Mouse (Mus musculus): ENCODE data around the gene Gm28048. TPM values are rescaled to one million over a fixed set of nuclear protein-coding genes. Genes with fewer than 3 reads are reported as not detected.

Gene Gm28048
- polyA plus RNA-seq, 1 experiment from 2014 or later = 3.2 TPM

GRCm38 (mm10) chr11:23013580-23014294, 31.8 kb upstream of the Gm28048 start:
- H3K4me1 ChIP-seq (replicated peaks; ENCODE audit: control insufficient read depth, insufficient read depth, low read length) = no peaks in the 10 kb centered on the region
- H3K36me3 ChIP-seq (replicated peaks; ENCODE audit: control insufficient read depth, insufficient read depth) = no peaks in the 10 kb centered on the region
- H3K9ac ChIP-seq = no peak overlapping the region
- H3K4me2 ChIP-seq (replicated peaks) = no peak overlapping the region
- no peak overlapping the region for H3K27ac ChIP-seq
- H3K4me3 ChIP-seq (replicated peaks; ENCODE audit: low read length) = no peak overlapping the region
- DNase-seq (ENCODE audit: low spot score) (no peak), ATAC-seq (ENCODE audit: low FRiP score) (no peak)
- no peaks in the 10 kb centered on the region for H3K9me3 ChIP-seq (ENCODE audit: control insufficient read depth, low read length)
- H3K27me3 ChIP-seq (ENCODE audit: control insufficient read depth, insufficient read depth, low read length) = no peaks in the 10 kb centered on the region
- WGBS = 90% methylated on average over 4 of the region's 4 CpGs

GRCm38 (mm10) chr11:23013096-23013495, 31.2 kb upstream of the Gm28048 start:
- H3K4me3 ChIP-seq (replicated peaks; ENCODE audit: low read length) = no peak overlapping the region
- 74% methylated on average over 1 of the region's 1 CpGs for WGBS

GRCm38 (mm10) chr11:23008824-23009200, 26.9 kb upstream of the Gm28048 start:
- H3K4me1 ChIP-seq (replicated peaks; ENCODE audit: control insufficient read depth, insufficient read depth, low read length) = 0 out of 2 replicates have a peak, but pooled peaks cover 4% of the 10 kb centered on the region
- no peaks in the 10 kb centered on the region for H3K9me3 ChIP-seq (ENCODE audit: control insufficient read depth, low read length)
- DNase-seq (ENCODE audit: low spot score) (no peak), ATAC-seq (ENCODE audit: low FRiP score) (no peak)
- H3K36me3 ChIP-seq (replicated peaks; ENCODE audit: control insufficient read depth, insufficient read depth) = peaks cover 17% of the 10 kb centered on the region
- H3K9ac ChIP-seq = peak overlapping the region; percentile 73
- H3K4me2 ChIP-seq (replicated peaks) = peak overlapping the region; percentile 66
- H3K27me3 ChIP-seq (ENCODE audit: control insufficient read depth, insufficient read depth, low read length) = no peaks in the 10 kb centered on the region
- H3K27ac ChIP-seq = peak overlapping the region; percentile 97; the same call in 1 of the 2 replicates
- 39% methylated on average over 4 of the region's 4 CpGs for WGBS
- peak overlapping the region; percentile 54 for H3K4me3 ChIP-seq (replicated peaks; ENCODE audit: low read length)

More at GRCm38 (mm10) chr11:23013096-23013495, 31.2 kb upstream of the Gm28048 start:
- no peak overlapping the region for H3K9ac ChIP-seq
- no peaks in the 10 kb centered on the region for H3K4me1 ChIP-seq (replicated peaks; ENCODE audit: control insufficient read depth, insufficient read depth, low read length)
- H3K27ac ChIP-seq = no peak overlapping the region
- ATAC-seq (ENCODE audit: low FRiP score) = no peak
- no peaks in the 10 kb centered on the region for H3K9me3 ChIP-seq (ENCODE audit: control insufficient read depth, low read length)
- H3K4me2 ChIP-seq (replicated peaks) = no peak overlapping the region
- no peaks in the 10 kb centered on the region for H3K36me3 ChIP-seq (replicated peaks; ENCODE audit: control insufficient read depth, insufficient read depth)
- H3K27me3 ChIP-seq (ENCODE audit: control insufficient read depth, insufficient read depth, low read length) = no peaks in the 10 kb centered on the region
- no peak for DNase-seq (ENCODE audit: low spot score)

GRCm38 (mm10) chr11:23008181-23008823, 26.4 kb upstream of the Gm28048 start:
- no peaks in the 10 kb centered on the region for H3K9me3 ChIP-seq (ENCODE audit: control insufficient read depth, low read length)
- peaks cover 22% of the 10 kb centered on the region for H3K36me3 ChIP-seq (replicated peaks; ENCODE audit: control insufficient read depth, insufficient read depth)
- ATAC-seq (ENCODE audit: low FRiP score) (peak; percentile 94), DNase-seq (ENCODE audit: low spot score) (peak; percentile 87)
- H3K9ac ChIP-seq = peak overlapping the region; percentile 73
- peak overlapping the region; percentile 97 for H3K27ac ChIP-seq
- H3K4me3 ChIP-seq (replicated peaks; ENCODE audit: low read length) = peak overlapping the region; percentile 54
- peak overlapping the region; percentile 66 for H3K4me2 ChIP-seq (replicated peaks)
- under 1% methylated on average over 40 of the region's 40 CpGs for WGBS
- no peaks in the 10 kb centered on the region for H3K27me3 ChIP-seq (ENCODE audit: control insufficient read depth, insufficient read depth, low read length)
- 0 out of 2 replicates have a peak, but pooled peaks cover 4% of the 10 kb centered on the region for H3K4me1 ChIP-seq (replicated peaks; ENCODE audit: control insufficient read depth, insufficient read depth, low read length)

- 2% methylated on average over 22 of the region's 22 CpGs for WGBS
- no peaks in the 10 kb centered on the region for H3K27me3 ChIP-seq (ENCODE audit: control insufficient read depth, insufficient read depth, low read length)
- peak within 1 kb of the TSS; percentile 66 for H3K4me2 ChIP-seq (replicated peaks)
- 0 out of 2 replicates have a peak, but pooled peaks cover 4% of the 10 kb centered on the region for H3K4me1 ChIP-seq (replicated peaks; ENCODE audit: control insufficient read depth, insufficient read depth, low read length)
- peak; percentile 90 for DNase-seq (ENCODE audit: low spot score)
- H3K4me3 ChIP-seq (replicated peaks; ENCODE audit: low read length) = peak within 1 kb of the TSS; percentile 54
- peaks cover 29% of the 10 kb centered on the region for H3K36me3 ChIP-seq (replicated peaks; ENCODE audit: control insufficient read depth, insufficient read depth)
- no peaks in the 10 kb centered on the region for H3K9me3 ChIP-seq (ENCODE audit: control insufficient read depth, low read length)
- peak within 1 kb of the TSS; percentile 73 for H3K9ac ChIP-seq
- peak within 1 kb of the TSS; percentile 97 for H3K27ac ChIP-seq
- peak; percentile 93 for ATAC-seq (ENCODE audit: low FRiP score)
Observed at GRCm38 (mm10) chr11:23007481-23008180, 25.7 kb upstream of the Gm28048 start, which contains the start of gene Fam161a. Gene Fam161a, plus strand, starts transcription at chr11:23007531.

GRCm38 (mm10) chr11:23007166-23007480, 25.2 kb upstream of the Gm28048 start:
- Histone ChIP-seq H3K27ac (peak overlapping the region; percentile 97), H3K4me3 (replicated peaks; ENCODE audit: low read length) (peak overlapping the region; percentile 54), H3K9ac (peak overlapping the region; percentile 73), H3K9me3 (ENCODE audit: control insufficient read depth, low read length) (no peaks in the 10 kb centered on the region), H3K4me1 (replicated peaks; ENCODE audit: control insufficient read depth, insufficient read depth, low read length) (0 out of 2 replicates have a peak, but pooled peaks cover 4% of the 10 kb centered on the region), H3K4me2 (replicated peaks) (peak overlapping the region; percentile 66), H3K27me3 (ENCODE audit: control insufficient read depth, insufficient read depth, low read length) (no peaks in the 10 kb centered on the region), H3K36me3 (replicated peaks; ENCODE audit: control insufficient read depth, insufficient read depth) (peaks cover 34% of the 10 kb centered on the region)
- ATAC-seq (ENCODE audit: low FRiP score) (peak; percentile 66), DNase-seq (ENCODE audit: low spot score) (no peak)
- 4% methylated on average over 6 of the region's 6 CpGs for WGBS

- no peak for DNase-seq (ENCODE audit: low spot score)
- ATAC-seq (ENCODE audit: low FRiP score) = no peak
- Histone ChIP-seq H3K9ac (no peak overlapping the region), H3K4me3 (replicated peaks; ENCODE audit: low read length) (no peak overlapping the region), H3K4me1 (replicated peaks; ENCODE audit: control insufficient read depth, insufficient read depth, low read length) (0 out of 2 replicates have a peak, but pooled peaks cover 4% of the 10 kb centered on the region), H3K27ac (no peak overlapping the region), H3K9me3 (ENCODE audit: control insufficient read depth, low read length) (no peaks in the 10 kb centered on the region), H3K4me2 (replicated peaks) (no peak overlapping the region), H3K27me3 (ENCODE audit: control insufficient read depth, insufficient read depth, low read length) (no peaks in the 10 kb centered on the region), H3K36me3 (replicated peaks; ENCODE audit: control insufficient read depth, insufficient read depth) (peaks cover 51% of the 10 kb centered on the region)
- WGBS = 88% methylated on average over 1 of the region's 1 CpGs
Observed at GRCm38 (mm10) chr11:23005276-23005675, 23.4 kb upstream of the Gm28048 start.

GRCm38 (mm10) chr11:22998308-22998707, 16.4 kb upstream of the Gm28048 start:
- 93% methylated on average over 1 of the region's 1 CpGs for whole genome bisulfite sequencing
- ATAC-seq (ENCODE audit: low FRiP score) = no peak

GRCm38 (mm10) chr11:22995461-22995860, 13.6 kb upstream of the Gm28048 start:
- Histone ChIP-seq H3K4me1 (replicated peaks; ENCODE audit: control insufficient read depth, insufficient read depth, low read length) (peaks cover 13% of the 10 kb centered on the region), H3K4me2 (replicated peaks) (no peak overlapping the region), H3K36me3 (replicated peaks; ENCODE audit: control insufficient read depth, insufficient read depth) (peaks cover 70% of the 10 kb centered on the region), H3K9me3 (ENCODE audit: control insufficient read depth, low read length) (no peaks in the 10 kb centered on the region), H3K27ac (no peak overlapping the region), H3K4me3 (replicated peaks; ENCODE audit: low read length) (no peak overlapping the region), H3K27me3 (ENCODE audit: control insufficient read depth, insufficient read depth, low read length) (no peaks in the 10 kb centered on the region), H3K9ac (no peak overlapping the region)
- 94% methylated on average over 4 of the region's 4 CpGs for WGBS
- DNase-seq (ENCODE audit: low spot score) = no peak
- ATAC-seq (ENCODE audit: low FRiP score) = no peak

More at GRCm38 (mm10) chr11:22998308-22998707, 16.4 kb upstream of the Gm28048 start:
- DNase-seq (ENCODE audit: low spot score) = no peak
- no peak overlapping the region for H3K9ac ChIP-seq
- H3K4me2 ChIP-seq (replicated peaks) = no peak overlapping the region
- peaks cover 95% of the 10 kb centered on the region for H3K36me3 ChIP-seq (replicated peaks; ENCODE audit: control insufficient read depth, insufficient read depth)
- no peaks in the 10 kb centered on the region for H3K4me1 ChIP-seq (replicated peaks; ENCODE audit: control insufficient read depth, insufficient read depth, low read length)
- no peak overlapping the region for H3K4me3 ChIP-seq (replicated peaks; ENCODE audit: low read length)
- H3K9me3 ChIP-seq (ENCODE audit: control insufficient read depth, low read length) = no peaks in the 10 kb centered on the region
- H3K27me3 ChIP-seq (ENCODE audit: control insufficient read depth, insufficient read depth, low read length) = no peaks in the 10 kb centered on the region
- no peak overlapping the region for H3K27ac ChIP-seq
